Mouse (Mus musculus): ENCODE data around the gene Lpcat2.

DNA sequence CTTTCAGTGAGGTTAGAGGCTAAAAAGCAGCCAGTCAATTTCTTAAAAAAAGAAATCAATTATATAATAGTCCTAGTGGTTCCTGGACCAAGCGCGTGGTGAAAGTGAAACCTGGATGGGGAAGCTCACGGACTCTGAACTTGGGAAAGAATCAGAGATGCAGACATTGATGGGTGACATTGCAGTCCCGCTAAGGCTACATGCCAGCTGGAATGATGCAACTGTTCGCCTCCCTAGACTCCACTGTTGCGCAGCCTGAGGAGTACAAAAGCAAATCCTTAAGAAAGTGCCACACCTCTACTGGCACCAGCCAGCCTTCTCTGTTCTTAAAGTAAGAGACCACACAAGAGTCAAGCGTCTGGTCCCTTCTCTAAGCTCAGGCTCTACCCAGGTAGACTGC, 15.3 kb upstream of the Lpcat2 start:
- TF ChIP-seq POLR2A (IDR thresholded peaks at IDR 0.05; ENCODE audit: extremely low read depth, insufficient read depth, low read length), result no peak
- no peak for TF ChIP-seq CTCF (IDR thresholded peaks at IDR 0.05; ENCODE audit: low read depth, low read length)
